Mouse (Mus musculus): ENCODE measurements around the gene Mettl1.
"Not testable (repeated sequence)": the region's sequence is repeated elsewhere in the genome, so short reads cannot be mapped to it uniquely, and the experiment has no call there.

The Mettl1 gene

DNA sequence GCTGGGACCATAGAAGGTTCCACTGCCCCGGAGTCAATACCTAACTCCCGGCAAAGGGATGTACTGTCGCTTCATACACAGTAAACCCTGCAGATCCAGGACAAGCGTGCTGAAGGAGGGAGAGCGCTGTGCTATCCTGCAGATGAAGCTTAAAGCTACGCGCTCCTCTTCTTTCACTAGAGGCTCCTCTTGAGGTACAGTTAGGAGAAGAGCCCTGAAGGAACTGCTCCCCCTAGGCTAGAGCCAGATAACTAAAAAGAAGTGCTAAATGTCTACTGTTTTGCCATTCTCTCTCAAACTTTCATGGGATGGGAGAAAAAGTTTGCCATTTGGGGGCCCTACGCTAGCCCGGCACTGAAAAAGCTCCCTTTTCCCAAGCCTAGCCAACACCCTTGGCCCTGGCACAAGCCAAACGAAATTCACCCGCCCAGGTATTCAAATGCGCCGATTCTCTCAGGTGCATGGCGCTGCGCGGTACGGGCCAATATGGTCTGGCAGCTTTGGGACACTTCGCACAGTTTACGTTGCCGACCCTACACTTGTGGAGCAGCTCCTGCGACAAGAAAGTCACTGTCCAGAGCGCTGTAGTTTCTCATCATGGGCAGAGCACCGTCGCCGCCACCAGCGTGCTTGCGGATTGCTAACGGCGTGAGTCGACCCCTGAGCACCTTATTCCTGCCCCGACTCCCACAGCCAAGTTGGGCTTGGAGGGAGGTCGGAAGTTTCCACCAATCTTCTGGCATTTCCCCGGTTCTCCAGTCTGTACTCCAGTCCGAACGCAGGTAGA, 7.6 kb downstream of the Mettl1 start:
- no peak for DNase-seq

DNA sequence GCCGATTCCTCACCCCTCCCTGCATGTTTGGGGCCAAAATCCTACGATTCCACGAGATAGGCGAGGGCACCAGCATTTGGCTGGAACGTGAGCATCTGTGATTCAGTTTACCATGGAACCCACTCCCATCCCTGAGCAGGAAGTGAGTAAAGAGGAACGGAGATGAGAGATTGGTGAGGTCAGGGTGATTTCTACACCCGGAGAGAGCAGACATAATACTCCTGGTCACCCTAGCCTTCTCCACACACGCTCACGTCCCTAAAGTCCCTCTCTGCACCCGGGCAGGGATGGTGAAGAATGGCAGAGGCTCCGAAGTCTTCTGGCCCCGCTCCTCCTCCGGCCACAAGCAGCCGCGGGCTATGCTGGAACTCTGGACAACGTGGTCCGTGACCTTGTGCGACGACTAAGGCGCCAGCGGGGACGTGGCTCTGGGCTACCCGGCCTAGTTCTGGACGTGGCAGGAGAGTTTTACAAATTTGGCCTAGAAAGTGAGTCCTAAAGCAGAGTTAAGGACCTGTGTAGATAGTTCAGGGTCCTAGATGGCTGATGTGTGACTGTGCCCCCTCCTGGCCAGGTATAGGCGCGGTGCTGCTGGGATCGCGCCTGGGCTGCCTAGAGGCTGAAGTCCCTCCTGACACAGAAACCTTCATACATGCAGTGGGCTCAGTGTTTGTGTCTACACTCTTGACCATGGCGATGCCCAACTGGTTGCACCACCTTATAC, 8.3 kb downstream of the Mettl1 start:
- no peak for DNase-seq

DNA sequence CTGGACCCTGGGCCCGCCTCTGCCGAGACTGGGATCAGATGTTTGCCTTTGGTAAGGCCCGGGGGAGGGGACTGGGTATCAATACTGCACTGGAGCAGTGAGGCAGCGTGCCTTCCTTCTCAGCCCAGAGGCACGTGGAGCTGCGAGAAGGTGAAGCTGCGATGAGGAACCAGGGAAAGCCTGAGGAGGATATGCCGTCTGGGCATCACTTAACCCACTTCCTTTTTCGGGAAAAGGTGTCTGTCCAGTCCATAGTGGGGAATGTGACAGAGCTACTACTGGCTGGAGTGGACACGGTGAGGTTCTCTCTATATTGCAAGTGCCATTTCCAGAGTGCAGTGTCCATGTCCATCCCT, 8.9 kb downstream of the Mettl1 start:
- no peak for DNase-seq

DNA sequence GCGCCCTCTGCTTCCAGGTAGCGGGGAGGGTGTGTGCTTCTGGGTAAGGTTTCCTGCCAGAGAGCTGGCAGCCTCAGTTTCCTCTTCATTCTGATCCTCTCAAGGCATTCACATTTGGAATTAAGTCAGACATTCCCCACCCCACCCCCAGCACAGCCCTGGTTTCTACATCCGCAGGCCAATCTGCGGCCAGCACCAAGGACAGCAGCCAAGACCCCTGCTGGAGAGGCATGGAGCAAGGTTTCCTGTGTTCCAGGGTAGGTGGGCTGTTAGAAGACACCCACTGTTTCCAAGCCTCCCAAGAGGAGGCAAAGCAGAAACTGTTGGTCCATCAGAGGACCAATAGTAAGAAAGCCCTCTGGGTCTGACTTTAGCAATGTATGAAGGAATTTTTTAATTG, 13.4 kb downstream of the Mettl1 start:
- no peak for DNase-seq

DNA sequence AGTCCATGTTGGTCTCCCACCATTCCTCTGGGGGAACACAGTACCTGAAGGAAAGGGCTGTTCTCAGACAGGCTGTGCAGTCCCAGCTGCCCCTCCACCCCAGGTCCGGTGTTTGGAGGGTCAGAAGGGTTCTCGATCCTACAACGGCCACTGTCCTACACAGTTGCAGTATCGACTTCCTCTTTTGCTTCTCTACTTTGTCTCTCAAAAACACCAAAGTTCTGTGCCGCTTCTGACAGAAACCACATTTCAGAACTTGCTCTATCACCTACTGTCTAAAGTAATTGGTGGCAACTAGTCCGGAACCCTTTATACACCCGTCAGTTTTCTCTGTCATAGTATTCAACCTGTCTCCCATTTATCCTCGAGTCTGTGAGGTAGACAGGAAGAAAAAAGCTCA, 14.2 kb downstream of the Mettl1 start:
- DNase-seq = no peak

DNA sequence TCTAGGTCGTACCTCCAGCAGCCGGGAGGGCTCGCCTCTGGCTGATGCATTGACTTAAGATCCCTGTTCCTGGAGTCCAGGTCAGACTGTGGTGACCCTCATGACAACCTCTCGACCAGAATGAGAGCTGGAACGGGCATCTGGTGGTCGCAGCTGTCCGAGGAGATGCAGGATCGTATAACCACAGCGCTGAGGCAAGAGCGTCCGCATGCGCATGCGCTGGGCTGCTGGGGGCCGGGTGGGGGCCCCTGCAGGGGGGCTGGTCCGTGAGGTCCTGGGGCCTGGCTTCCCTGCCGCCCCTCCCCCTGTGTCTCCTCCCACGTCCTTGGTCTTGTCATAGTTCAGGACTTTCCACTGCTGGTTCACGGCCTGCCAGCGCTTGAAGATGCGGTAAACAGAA, 15.3 kb downstream of the Mettl1 start:
- no peak for DNase-seq

DNA sequence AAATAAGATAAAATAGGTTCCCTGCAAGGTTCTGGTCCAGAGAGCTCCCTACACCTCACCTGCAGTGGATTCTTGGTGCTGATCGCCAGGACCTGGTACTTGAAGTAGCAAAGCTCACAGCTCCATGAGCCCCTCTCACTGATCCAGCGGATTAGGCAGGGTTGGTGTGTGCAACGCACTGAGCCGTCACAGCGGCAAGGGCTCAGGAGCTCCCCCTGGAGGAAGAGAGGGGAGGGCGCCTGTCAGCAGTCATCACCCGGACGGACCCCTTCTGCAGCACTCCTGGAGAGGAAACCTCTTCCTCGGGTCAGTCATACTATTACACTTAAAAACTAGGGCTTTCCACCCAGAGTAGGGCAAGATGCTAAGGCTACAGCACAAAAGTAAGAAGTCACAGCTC, 16.9 kb downstream of the Mettl1 start:
- DNase-seq = peak; percentile 74

DNA sequence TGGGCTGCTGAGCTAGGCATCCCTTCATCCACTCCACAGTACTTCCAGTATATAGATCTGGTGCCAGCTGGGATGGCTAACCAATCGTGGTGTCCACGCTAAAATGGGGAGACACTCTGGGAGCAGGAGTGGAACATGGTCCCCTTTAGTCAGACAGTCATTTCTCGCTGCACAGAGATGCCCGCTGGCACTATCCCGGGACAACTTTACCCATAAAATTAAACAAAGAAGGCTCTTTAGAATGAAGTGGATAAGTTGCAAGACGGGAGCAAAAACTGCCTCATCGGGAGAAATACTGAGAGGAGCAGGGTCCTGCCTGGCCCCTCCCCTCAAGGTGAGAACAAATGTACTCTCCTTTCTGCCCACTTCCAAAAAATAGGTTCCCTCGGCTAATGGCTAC, 17.5 kb downstream of the Mettl1 start:
- DNase-seq = no peak

DNA sequence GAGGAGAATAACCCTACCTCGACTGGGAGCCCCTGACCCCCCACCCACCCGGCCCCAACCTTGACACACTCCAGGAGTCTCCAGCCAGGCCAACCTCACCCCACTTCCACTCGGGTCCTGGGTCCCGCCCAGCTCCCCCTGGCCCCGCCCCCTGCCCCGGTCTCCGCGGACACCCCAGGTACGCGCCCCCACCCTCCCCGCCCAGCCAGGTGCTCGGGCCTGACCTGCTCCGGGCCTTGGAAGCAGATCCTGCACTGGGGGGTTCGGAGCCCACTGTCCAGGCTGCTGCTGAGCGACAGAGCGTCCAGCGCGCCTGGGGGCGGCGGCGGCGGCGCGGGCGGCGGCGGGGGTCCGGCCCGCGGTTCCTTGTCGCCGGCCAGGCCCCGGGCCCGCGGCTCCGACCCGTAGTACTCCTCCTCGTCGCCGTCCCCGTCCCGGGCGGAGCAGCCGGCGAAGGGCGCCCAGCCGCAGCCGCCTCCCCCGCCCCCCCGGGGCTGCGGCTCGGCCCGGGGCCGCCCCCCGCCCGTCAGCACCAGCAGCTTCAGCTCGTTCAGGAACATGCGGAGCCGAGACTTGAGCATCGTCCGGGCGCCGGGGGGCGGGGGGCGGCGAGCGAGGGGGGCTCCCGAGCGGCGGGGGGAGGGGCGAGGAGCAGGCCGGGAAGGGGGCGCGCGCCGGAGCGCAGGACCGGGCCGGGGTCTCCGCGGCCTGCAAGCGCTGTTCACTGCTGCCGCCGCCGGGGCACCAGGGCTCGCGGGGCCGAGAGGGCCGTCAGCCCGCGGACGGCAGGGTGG, 18.2 kb downstream of the Mettl1 start:
- DNase-seq = no peak

DNA sequence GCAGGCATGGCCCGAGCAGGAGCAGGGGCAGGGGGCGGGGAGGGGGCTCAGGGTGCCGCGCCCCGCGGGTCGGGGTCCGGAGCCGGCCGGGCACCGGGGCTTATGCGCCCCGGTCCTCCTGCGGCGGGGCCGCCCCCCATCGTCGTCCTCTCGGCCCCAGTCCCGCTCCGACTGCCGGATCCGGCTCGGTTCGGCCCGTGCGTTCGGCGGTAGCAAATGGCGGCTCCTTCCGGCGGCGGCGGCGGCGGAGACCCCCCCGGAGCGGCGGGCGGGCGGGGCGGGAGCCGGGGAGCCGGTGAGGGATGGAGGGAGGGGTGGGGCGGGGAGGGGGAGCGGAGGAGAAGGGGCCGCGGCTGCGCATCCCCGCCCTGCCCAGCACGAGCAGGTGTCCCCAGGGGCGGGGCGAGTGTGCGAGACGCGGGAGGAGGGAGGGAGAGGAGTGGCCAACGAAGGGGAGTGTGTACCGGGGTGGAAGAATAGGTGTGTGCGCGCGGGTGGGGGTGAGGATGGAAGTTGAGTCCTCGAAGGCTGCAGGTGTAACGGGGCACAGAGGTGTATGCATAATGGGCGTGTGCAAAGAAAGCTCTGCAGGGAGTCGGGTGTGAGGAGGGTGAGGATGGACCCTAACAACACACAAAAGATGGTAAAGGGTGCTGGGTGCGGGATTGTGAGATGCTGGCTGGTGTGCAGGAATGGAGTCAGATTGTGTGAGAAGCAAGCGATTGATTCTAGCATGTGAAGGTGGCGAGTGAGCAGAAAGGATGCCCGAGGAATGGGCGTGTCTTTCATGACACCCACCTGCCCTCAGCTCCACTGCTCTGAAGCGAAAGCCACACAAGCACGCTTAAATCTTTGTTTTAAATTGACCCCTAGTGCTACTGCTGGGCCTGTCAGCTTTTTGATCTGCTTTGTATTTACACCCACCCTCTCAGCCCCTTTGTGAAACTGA, 19.0 kb downstream of the Mettl1 start, which contains the start of gene March9:
March9 (minus strand) TSS at position 217 of the 949 bp plus-strand sequence.
- DNase-seq = peak; percentile 72

DNA sequence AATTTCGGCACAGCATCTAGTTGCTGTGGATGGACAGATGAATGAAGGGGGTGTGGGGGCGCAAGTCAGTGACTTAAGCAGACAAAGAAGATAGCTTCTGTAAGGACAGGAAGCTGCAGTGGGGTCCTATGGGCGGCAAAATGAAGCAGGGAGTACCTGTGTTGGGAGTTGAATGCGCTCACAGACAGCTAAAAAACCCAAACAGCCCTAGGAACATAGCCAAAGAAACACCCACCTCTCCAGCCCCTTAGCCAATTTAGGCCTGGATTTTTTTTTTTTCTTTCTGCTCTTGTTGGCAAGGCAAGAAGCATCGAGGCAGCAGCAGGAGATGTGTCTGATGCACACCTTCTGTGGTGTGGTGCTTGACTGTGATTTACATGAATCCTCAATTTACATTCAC, 19.9 kb downstream of the Mettl1 start:
- no peak for DNase-seq

DNA sequence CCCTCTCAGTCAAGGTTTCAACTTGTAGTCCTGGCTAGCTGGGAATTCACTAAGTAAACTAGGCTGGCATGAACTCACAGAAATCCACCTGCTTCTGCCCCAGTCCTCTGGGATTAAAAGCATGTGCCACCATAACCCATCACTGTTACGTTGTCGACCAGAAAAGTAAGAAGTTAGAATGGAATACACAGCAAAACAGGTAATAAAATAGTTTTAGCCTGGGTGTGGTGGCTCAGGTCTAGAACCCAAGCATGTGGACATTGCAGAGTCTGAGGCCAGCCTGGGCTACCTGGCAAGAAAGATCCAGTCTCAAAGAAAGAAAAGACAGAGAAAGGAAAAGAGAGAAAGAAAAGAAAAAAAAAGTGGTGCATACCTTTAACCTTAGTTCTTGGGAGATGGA, 20.3 kb downstream of the Mettl1 start:
- DNase-seq = no peak

DNA sequence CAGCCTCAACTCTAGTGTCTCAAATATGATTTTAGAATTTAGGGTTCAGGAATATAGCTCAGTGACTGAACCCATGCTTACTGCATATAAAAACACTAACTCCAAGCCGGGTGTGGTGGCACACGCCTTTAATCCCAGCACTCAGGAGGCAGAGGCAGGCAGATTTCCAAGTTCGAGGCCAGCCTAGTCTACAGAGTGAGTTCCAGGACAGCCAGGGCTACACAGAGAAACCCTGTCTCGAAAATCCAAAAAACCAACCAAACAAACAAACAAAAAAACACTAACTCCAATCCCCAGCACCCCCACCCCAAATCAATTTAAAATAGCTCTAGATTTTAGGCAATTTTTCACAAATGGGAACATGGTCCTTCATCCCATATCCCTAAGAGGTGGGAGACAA, 20.9 kb downstream of the Mettl1 start:
- not testable (repeated sequence) for DNase-seq

DNA sequence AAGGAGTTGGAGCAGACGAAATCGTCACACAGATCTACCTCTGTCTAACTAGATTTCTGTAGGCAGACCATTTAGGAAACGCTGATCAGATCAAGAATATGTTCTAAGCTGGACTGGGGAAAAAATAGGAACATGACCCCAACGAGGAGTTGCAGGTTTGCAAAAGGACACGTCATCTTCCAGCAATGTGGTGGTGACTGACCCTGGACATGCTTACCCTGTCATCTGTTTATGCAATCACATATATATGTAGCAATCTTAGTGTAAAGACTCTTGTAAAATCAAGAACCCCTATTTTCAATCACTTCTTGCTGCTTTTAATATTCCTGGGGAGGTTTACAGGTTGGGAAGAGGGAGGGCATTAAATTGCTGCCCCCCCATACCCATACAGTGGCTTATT, 21.3 kb downstream of the Mettl1 start:
- no peak for DNase-seq

DNA sequence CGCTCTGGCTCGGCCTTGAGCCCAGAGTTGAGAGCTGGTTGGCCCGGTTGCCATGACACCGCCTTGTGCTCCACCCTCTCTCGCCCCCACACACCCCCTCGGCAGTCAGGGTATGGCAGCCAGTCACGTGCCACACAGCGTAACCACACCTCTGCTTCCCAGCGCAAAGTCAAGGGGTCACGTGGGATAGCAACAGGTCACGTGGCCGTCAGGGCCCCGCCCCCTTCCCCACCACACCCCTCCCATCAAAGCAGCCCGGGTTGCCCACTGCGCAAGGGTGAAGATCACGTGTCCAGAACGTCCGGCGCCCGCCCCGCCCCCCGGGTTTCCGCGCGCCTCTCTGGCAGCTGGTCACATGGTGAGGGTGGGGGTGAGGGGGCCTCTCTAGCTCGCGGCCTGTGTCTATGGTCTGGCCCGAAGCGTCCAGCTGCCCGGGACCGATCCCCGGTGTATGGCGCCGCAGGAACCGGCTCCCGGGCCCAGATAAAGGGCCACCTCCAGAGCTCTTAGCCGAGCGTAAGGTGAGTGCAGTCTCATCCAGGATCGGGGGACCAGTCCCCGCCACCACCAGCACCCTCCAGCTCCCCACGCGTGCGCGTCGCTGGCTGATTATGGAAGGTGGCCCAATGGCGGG, 22.1 kb downstream of the Mettl1 start, which contains the start of gene Cdk4:
Cdk4 (plus strand) TSS at position 296 of the 634 bp plus-strand sequence.
- peak; percentile 98 for DNase-seq

DNA sequence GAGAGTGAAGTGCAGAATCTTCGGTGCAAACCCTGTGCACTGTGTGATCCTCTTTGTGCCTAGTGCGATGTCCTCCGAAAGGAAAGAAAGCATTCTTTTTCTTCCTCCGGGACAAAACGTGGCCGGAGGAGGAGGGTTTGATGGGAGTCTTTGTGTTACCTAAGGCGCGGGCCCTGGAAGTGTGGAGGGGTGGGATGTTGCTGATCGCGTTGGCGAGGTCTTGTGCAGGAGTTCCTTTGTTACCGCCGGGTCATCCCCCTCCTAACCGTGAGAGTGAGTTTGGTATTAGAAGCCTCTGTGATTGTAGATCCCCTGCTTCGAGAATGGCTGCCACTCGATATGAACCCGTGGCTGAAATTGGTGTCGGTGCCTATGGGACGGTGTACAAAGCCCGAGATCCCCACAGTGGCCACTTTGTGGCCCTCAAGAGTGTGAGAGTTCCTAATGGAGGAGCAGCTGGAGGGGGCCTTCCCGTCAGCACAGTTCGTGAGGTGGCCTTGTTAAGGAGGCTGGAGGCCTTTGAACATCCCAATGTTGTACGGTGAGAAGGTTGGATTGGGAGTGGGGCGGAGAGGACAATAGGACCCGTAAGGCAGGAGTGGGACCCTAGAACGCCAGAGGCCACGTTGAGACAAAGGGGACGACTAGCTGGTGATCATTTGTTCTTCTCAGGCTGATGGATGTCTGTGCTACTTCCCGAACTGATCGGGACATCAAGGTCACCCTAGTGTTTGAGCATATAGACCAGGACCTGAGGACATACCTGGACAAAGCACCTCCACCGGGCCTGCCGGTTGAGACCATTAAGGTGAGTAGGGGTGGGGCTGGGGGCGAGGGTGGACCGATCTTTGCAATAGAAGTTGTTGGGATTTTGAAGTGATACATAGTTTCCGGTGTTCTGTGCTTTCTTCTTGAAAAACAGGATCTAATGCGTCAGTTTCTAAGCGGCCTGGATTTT, 23.0 kb downstream of the Mettl1 start:
- DNase-seq = no peak

DNA sequence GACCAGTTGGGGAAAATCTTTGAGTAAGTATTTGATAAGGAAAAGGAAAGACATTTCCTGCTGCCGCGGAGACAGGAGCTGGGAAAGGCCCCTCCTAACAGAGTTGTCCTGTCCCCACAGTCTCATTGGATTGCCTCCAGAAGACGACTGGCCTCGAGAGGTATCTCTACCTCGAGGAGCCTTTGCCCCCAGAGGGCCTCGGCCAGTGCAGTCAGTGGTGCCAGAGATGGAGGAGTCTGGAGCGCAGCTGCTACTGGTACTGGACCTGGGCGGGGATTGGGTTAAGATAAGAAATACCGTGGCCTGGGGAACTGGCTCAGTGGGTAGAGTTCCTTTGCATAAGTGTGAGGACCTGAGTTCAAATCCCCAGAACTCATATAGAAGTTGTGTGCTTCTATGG, 24.8 kb downstream of the Mettl1 start:
- no peak for DNase-seq

DNA sequence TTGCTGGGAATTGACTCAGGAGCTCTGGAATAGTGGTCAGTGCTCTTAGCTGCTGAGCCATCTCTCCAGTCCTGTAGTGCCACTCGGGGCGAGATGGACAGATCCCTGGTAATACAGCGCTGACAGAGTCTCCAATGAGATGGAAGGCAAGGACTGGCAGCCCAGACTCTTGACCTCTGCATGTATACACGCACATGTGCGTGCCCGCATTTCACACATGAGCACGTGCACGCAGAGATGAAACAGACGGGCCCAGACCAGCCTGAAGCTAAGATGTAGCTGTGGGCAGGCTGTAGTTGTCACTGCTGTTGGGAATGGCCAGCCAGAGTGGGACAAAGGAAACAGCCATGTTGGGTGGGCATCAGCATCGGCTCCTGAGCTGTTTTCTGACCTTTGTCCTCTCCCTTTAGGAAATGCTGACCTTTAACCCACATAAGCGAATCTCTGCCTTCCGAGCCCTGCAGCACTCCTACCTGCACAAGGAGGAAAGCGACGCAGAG, 25.4 kb downstream of the Mettl1 start:
- no peak for DNase-seq

DNA sequence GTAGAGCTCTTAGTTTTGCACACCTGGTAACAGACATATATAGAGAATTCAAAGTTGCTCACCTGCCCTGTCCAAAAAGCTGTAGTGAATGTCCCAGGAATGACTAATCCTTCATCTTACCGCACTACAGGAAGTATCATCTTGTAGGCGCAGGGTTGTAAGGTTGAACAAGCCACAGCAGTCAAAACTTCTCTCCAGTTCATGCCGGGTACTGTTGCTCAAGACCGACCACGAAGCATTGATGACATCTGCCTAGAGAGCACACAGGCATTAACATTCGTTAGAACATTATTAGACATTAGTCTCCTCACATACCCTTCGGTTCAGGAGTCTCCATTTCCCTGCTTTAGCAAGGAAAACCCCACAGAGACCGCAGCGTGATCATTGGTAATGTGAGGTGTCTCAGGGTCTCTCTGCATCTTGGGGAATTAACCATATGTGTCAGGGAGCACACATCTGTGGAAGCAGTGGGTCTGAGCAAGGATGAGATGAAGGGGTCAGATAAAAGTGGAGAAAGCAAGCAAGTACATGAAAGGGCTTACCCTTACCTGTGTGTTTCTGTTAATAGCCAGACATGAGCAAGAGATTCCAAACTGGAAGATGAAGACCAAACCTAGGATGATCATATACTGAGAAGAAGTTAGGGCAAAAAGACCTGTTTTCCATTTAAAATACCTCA, 27.3 kb downstream of the Mettl1 start:
- no peak for DNase-seq
